Mouse (Mus musculus): ENCODE measurements around the gene A430089I19Rik. TPM values are rescaled to one million over a fixed set of nuclear protein-coding genes. Genes with fewer than 3 reads are reported as not detected.

The A430089I19Rik gene
- polyA plus RNA-seq (2017; shearing (Covaris generic)), result not detected

GRCm38 (mm10) chr5:94306696-94307095 is at the start of gene A430089I19Rik:
Gene A430089I19Rik, minus strand, starts transcription at chr5:94306796.

GRCm38 (mm10) chr5:94339449-94339848 is 32.9 kb upstream of the A430089I19Rik start, which contains the start of gene AA792892:
Gene AA792892, plus strand, starts transcription at chr5:94339749.

GRCm38 (mm10) chr5:94314135-94314534 is 7.5 kb upstream of the A430089I19Rik start, which contains the start of gene Gm6502:
Gene Gm6502, plus strand, starts transcription at chr5:94314435.

Other genes starting within 250 kb of the A430089I19Rik start
- not detected for gene BC061212, start 236.3 kb downstream of the A430089I19Rik start, polyA plus RNA-seq (2017; shearing (Covaris generic))
- gene Gm6351, start 230.4 kb downstream of the A430089I19Rik start, polyA plus RNA-seq (2017; shearing (Covaris generic)), result 0.22 TPM
- gene Gm3106, start 88.8 kb downstream of the A430089I19Rik start, polyA plus RNA-seq (2017; shearing (Covaris generic)), result 0.12 TPM
- 0.16 TPM for gene Gm6502, start 7.6 kb upstream of the A430089I19Rik start, polyA plus RNA-seq (2017; shearing (Covaris generic))
- not detected for gene AA792892, start 33.0 kb upstream of the A430089I19Rik start, polyA plus RNA-seq (2017; shearing (Covaris generic))
- gene Gm7682, start 139.0 kb upstream of the A430089I19Rik start, polyA plus RNA-seq (2017; shearing (Covaris generic)), result not detected
- gene Gm3139, start 219.5 kb upstream of the A430089I19Rik start, polyA plus RNA-seq (2017; shearing (Covaris generic)), result not detected

Measured in CD4-positive, CD25-positive, alpha-beta regulatory T cell (primary cell).